Mouse (Mus musculus) layer of hippocampus, postnatal 36 days (tissue): ENCODE measurements around the gene Gm11756. TPM values are rescaled to one million over a fixed set of nuclear protein-coding genes. Genes with fewer than 3 reads are reported as not detected.
"Not testable (repeated sequence)": the region's sequence is repeated elsewhere in the genome, so short reads cannot be mapped to it uniquely, and the experiment has no call there.

Experiments
- DNase-seq, 2 experiments: peaks; one replicate each; pipeline ENCODE4 v3.0.0; 2022
- total RNA-seq, 2 experiments: library from RNA; stranded (reverse); gene quantifications; 2 replicates each; pipeline ENCODE4 v1.2.3; 2021

Gene Gm11756
- total RNA-seq = not detected

DNA sequence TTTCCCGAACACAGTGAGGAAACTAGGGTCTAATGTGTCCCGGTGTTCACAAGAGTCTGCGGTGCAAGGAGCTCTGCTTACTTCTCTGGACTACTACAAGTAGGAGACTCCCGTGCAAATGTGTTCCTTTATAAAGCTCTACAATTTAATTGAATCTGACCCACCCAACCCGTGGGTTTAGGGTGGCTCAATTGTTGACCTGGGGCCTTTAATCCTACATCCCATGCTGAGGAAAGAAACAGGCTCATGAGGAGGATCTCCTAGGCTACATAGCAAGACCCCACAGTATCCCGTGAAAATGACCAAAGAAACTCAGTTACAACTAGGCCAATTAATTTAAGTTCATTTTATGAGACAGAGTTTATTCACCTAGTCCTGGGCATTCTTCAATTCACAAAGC lies at the start of gene Gm11756:
Gene Gm11756, minus strand, starts transcription at position 101 of the 400 bp plus-strand sequence.
- DNase-seq = not testable (repeated sequence)

GRCm38 (mm10) chr4:73950375-73950896 lies 29.9 kb upstream of the Gm11756 start, which contains the start of gene 2310002L09Rik:
2310002L09Rik (minus strand) TSS chr4:73950846.
- DNase-seq = no peak

DNA sequence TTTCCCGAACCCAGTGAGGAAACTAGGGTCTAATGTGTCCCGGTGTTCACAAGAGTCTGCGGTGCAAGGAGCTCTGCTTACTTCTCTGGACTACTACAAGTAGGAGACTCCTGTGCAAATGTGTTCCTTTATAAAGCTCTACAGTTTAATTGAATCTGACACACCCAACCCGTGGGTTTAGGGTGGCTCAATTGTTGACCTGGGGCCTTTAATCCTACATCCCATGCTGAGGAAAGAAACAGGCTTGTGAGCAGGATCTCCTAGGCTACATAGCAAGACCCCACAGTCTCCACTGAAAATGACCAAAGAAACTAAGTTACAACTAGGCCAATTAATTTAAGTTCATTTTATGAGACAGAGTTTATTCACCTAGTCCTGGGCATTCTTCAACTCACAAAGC lies 14.7 kb downstream of the Gm11756 start, which contains the start of gene Gm13871:
Gene Gm13871, minus strand, starts transcription at position 101 of the 400 bp plus-strand sequence.
- DNase-seq = not testable (repeated sequence)

DNA sequence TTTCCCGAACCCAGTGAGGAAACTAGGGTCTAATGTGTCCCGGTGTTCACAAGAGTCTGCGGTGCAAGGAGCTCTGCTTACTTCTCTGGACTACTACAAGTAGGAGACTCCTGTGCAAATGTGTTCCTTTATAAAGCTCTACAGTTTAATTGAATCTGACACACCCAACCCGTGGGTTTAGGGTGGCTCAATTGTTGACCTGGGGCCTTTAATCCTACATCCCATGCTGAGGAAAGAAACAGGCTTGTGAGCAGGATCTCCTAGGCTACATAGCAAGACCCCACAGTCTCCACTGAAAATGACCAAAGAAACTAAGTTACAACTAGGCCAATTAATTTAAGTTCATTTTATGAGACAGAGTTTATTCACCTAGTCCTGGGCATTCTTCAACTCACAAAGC lies 29.5 kb downstream of the Gm11756 start, which contains the start of gene Gm11757:
Gene Gm11757, minus strand, starts transcription at position 101 of the 400 bp plus-strand sequence.
- DNase-seq = not testable (repeated sequence)

DNA sequence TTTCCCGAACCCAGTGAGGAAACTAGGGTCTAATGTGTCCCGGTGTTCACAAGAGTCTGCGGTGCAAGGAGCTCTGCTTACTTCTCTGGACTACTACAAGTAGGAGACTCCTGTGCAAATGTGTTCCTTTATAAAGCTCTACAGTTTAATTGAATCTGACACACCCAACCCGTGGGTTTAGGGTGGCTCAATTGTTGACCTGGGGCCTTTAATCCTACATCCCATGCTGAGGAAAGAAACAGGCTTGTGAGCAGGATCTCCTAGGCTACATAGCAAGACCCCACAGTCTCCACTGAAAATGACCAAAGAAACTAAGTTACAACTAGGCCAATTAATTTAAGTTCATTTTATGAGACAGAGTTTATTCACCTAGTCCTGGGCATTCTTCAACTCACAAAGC lies 44.4 kb downstream of the Gm11756 start, which contains the start of gene Gm11758:
Gene Gm11758, minus strand, starts transcription at position 101 of the 400 bp plus-strand sequence.
- DNase-seq = not testable (repeated sequence)

Other genes with a start within 250 kb of the Gm11756 start
- not detected for gene Gm428, start 237.2 kb downstream of the Gm11756 start, total RNA-seq
- under 1 TPM in 1 of 2 experiments, not detected in 1; 0.08 TPM for gene Rasef, start 129.8 kb downstream of the Gm11756 start, total RNA-seq
- gene Gm11758, start 44.5 kb downstream of the Gm11756 start, total RNA-seq = not detected
- not detected for gene Gm11757, start 29.6 kb downstream of the Gm11756 start, total RNA-seq
- not detected for gene Gm13871, start 14.8 kb downstream of the Gm11756 start, total RNA-seq
- not detected for gene 2310002L09Rik, start 30.1 kb upstream of the Gm11756 start, total RNA-seq
- 1 to 10 TPM; 3.3 to 3.9 TPM for gene Frmd3, start 92.7 kb upstream of the Gm11756 start, total RNA-seq